Mouse (Mus musculus): ENCODE results near the gene Gm37240. TPM values are rescaled to one million over a fixed set of nuclear protein-coding genes. Genes with fewer than 3 reads are reported as not detected.

Gm37240 gene
- polyA plus RNA-seq, 1 experiment from 2014 or later, result 2.2 TPM

DNA sequence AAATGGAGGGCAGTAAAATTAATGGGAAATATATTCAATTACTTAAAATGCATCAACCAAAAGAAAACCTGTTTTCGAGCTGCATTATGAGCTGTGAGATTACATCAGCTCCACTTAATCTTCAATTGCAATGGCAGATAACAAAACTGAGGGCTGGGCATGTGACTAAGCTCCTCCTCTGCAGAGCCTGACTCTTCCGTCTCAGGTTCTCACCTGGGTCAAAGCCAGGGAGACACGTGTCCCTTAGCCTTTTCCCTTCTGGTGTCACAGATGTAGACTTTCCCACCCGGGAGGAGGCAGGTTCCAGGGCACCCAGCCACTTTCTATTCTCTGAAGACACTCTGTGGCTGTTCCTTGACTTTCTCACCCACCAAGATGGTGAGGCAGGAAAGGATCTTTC, 58.3 kb downstream of the Gm37240 start:
- Histone ChIP-seq H3K4me1 (ENCODE audit: control insufficient read depth, insufficient read depth, low read length) (no peaks in the 10 kb centered on the region), H3K4me3 (ENCODE audit: low read depth, low read length) (no peak overlapping the region), H3K27me3 (ENCODE audit: control insufficient read depth, insufficient read depth, low read length) (no peaks in the 10 kb centered on the region), H3K27ac (replicated peaks; ENCODE audit: low read depth, low read length) (no peak overlapping the region), H3K4me2 (ENCODE audit: low read depth, severe bottlenecking) (no peak overlapping the region), H3K36me3 (ENCODE audit: control insufficient read depth, insufficient read depth, low read length) (no peaks in the 10 kb centered on the region), H3K9me3 (ENCODE audit: control insufficient read depth, low read length) (no peaks in the 10 kb centered on the region), H3K9ac (ENCODE audit: low read length) (no peak overlapping the region)
- DNase-seq (ENCODE audit: low spot score) (no peak), ATAC-seq (ENCODE audit: insufficient number of reproducible peaks, low FRiP score, low TSS enrichment, low read depth) (no peak)
- 64% methylated on average over 4 of the region's 4 CpGs for WGBS

DNA sequence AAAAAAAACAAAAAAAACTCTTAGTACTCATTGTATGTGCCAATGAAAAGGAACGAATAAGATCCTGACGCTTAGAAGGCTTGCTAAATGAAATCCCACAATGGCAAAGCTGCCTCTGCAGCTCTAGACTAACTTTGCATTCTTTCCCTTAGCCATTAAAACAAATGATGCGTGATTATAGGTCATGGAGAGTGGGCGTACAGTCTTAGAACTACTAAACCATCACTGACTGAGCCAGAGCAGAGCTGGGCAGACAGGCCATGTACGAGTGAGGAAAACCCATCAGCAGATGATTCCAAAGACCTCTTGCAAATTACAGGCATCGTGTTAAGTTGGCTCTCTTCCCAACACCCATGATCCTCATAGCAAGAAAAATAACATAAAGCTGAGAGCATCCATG, 59.5 kb downstream of the Gm37240 start:
- H3K27ac ChIP-seq (replicated peaks; ENCODE audit: low read depth, low read length), result no peak overlapping the region
- no peaks in the 10 kb centered on the region for H3K4me1 ChIP-seq (ENCODE audit: control insufficient read depth, insufficient read depth, low read length)
- H3K4me2 ChIP-seq (ENCODE audit: low read depth, severe bottlenecking), result no peak overlapping the region
- H3K9ac ChIP-seq (ENCODE audit: low read length), result no peak overlapping the region
- no peak overlapping the region for H3K4me3 ChIP-seq (ENCODE audit: low read depth, low read length)
- 89% methylated on average over 6 of the region's 6 CpGs for WGBS
- H3K27me3 ChIP-seq (ENCODE audit: control insufficient read depth, insufficient read depth, low read length), result no peaks in the 10 kb centered on the region
- H3K36me3 ChIP-seq (ENCODE audit: control insufficient read depth, insufficient read depth, low read length), result no peaks in the 10 kb centered on the region
- DNase-seq (ENCODE audit: low spot score) (no peak), ATAC-seq (ENCODE audit: insufficient number of reproducible peaks, low FRiP score, low TSS enrichment, low read depth) (no peak)
- H3K9me3 ChIP-seq (ENCODE audit: control insufficient read depth, low read length), result no peaks in the 10 kb centered on the region

DNA sequence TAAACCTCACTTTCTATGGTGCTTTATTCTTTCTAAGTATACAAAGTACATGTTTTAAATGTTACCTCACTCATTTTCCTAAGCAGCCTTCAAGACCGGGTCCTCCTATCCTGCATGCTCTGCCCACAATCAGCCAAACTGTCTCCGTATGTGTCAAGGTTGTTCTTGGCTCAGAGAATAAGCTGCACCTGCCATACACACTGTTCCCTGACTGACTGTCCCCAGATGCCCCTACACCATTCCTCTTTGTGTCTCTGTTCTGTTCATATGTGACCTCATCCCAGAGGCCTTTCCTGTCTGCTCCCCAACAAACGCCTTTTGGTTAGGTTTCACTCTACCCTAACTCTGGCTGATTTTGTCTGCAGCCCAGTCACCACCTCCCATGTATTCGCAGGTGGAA, 60.0 kb downstream of the Gm37240 start:
- no peak overlapping the region for H3K4me2 ChIP-seq (ENCODE audit: low read depth, severe bottlenecking)
- WGBS, result 83% methylated on average over 4 of the region's 4 CpGs
- no peaks in the 10 kb centered on the region for H3K9me3 ChIP-seq (ENCODE audit: control insufficient read depth, low read length)
- no peak for ATAC-seq (ENCODE audit: insufficient number of reproducible peaks, low FRiP score, low TSS enrichment, low read depth)
- H3K27me3 ChIP-seq (ENCODE audit: control insufficient read depth, insufficient read depth, low read length), result no peaks in the 10 kb centered on the region
- no peaks in the 10 kb centered on the region for H3K36me3 ChIP-seq (ENCODE audit: control insufficient read depth, insufficient read depth, low read length)
- H3K9ac ChIP-seq (ENCODE audit: low read length), result no peak overlapping the region
- H3K4me1 ChIP-seq (ENCODE audit: control insufficient read depth, insufficient read depth, low read length), result no peaks in the 10 kb centered on the region
- DNase-seq (ENCODE audit: low spot score), result no peak
- H3K4me3 ChIP-seq (ENCODE audit: low read depth, low read length), result no peak overlapping the region
- no peak overlapping the region for H3K27ac ChIP-seq (replicated peaks; ENCODE audit: low read depth, low read length)

DNA sequence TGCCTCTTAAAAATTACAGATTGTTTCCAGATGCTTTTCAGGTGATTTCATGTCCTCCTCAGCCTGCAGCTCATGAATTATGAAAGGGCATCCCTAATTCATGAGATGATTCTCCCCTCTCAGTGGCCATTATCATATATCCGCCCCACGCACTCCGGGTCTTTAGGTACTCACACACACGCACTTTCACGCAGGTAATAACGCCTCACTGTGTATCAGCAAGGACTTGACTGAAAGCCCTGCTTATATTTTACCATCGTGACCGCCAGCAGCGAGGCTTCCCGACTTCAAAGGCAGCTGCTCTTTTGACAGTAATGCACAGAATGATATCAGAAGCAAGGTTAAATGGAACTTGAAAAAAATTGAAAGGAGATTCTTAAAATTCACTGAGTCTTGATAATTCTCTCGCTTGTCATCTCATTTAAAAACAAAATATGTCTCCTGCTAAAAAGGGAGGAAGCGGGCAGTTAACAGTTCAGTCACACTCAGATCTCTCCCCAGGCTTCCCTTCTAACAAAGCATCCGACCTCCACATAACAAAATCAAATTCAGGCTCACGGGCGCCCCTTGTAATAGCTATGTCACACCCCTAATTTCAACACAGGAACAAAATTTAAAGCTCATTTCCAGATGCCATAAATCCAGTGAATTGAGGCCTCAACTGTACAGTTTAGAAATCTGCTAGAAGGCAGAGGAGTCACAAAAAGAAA, 66.3 kb downstream of the Gm37240 start:
- no peaks in the 10 kb centered on the region for H3K27me3 ChIP-seq (ENCODE audit: control insufficient read depth, insufficient read depth, low read length)
- WGBS, result 61% methylated on average over 15 of the region's 15 CpGs
- no peaks in the 10 kb centered on the region for H3K9me3 ChIP-seq (ENCODE audit: control insufficient read depth, low read length)
- 0 out of 2 replicates have a peak, but pooled peaks cover 2% of the 10 kb centered on the region for H3K4me1 ChIP-seq (ENCODE audit: control insufficient read depth, insufficient read depth, low read length)
- H3K9ac ChIP-seq (ENCODE audit: low read length), result no peak overlapping the region
- H3K4me3 ChIP-seq (ENCODE audit: low read depth, low read length), result no peak overlapping the region
- no peak overlapping the region for H3K4me2 ChIP-seq (ENCODE audit: low read depth, severe bottlenecking)
- no peak overlapping the region for H3K27ac ChIP-seq (replicated peaks; ENCODE audit: low read depth, low read length)
- H3K36me3 ChIP-seq (ENCODE audit: control insufficient read depth, insufficient read depth, low read length), result no peaks in the 10 kb centered on the region
- DNase-seq (ENCODE audit: low spot score), result no peak
- no peak for ATAC-seq (ENCODE audit: insufficient number of reproducible peaks, low FRiP score, low TSS enrichment, low read depth)

DNA sequence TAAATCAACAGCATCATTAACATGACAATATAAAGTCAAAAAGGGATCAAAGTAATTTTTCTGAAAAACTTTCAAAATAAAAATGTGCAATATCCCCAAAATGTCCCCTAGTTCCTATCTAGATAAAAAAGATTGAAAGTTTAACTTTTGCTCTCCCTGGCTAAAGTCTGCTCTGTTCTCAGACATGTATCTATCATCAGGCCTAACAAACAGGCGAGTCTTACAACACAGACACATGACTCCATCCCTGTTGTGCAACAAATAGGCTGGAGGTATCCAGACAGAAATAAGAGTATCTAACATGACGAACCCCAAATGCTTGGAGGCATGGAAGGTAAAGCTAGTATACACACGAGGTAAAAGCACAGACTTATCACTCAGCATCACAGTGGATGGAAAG, 68.0 kb downstream of the Gm37240 start:
- Histone ChIP-seq H3K4me1 (ENCODE audit: control insufficient read depth, insufficient read depth, low read length) (0 out of 2 replicates have a peak, but pooled peaks cover 2% of the 10 kb centered on the region), H3K9me3 (ENCODE audit: control insufficient read depth, low read length) (no peaks in the 10 kb centered on the region), H3K4me3 (ENCODE audit: low read depth, low read length) (no peak overlapping the region), H3K27ac (replicated peaks; ENCODE audit: low read depth, low read length) (no peak overlapping the region), H3K4me2 (ENCODE audit: low read depth, severe bottlenecking) (no peak overlapping the region), H3K27me3 (ENCODE audit: control insufficient read depth, insufficient read depth, low read length) (no peaks in the 10 kb centered on the region), H3K36me3 (ENCODE audit: control insufficient read depth, insufficient read depth, low read length) (no peaks in the 10 kb centered on the region), H3K9ac (ENCODE audit: low read length) (no peak overlapping the region)
- ATAC-seq (ENCODE audit: insufficient number of reproducible peaks, low FRiP score, low TSS enrichment, low read depth) (no peak), DNase-seq (ENCODE audit: low spot score) (no peak)
- 86% methylated on average over 3 of the region's 3 CpGs for WGBS

DNA sequence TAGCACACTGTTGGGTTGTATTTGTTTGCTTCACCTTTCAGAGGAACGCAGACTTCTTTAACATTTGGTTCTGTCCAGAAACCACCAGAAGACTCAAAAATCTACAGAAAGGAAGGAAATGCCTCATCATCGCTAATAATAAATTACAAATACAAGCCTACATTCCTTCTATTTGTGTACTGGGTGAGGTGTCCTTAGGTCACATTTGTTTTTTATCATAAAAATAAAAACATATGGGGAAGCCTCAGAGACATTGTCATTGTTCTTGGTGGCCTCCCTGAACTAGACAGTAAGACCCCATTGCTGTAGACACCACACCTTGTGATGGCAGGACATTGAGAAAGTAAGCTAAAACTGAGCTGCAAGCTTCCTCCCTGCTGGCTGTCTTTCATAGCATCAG, 70.1 kb downstream of the Gm37240 start, which contains the start of gene Fam160a1:
Fam160a1 (minus strand) TSS at position 101 of the 400 bp plus-strand sequence.
- DNase-seq (ENCODE audit: low spot score), result no peak
- Histone ChIP-seq H3K4me2 (ENCODE audit: low read depth, severe bottlenecking) (no peak within 1 kb of the TSS), H3K27me3 (ENCODE audit: control insufficient read depth, insufficient read depth, low read length) (no peaks in the 10 kb centered on the region), H3K9me3 (ENCODE audit: control insufficient read depth, low read length) (no peaks in the 10 kb centered on the region), H3K27ac (replicated peaks; ENCODE audit: low read depth, low read length) (no peak within 1 kb of the TSS), H3K4me1 (ENCODE audit: control insufficient read depth, insufficient read depth, low read length) (0 out of 2 replicates have a peak, but pooled peaks cover 2% of the 10 kb centered on the region), H3K9ac (ENCODE audit: low read length) (no peak within 1 kb of the TSS), H3K36me3 (ENCODE audit: control insufficient read depth, insufficient read depth, low read length) (no peaks in the 10 kb centered on the region), H3K4me3 (ENCODE audit: low read depth, low read length) (no peak within 1 kb of the TSS)
- WGBS, result 93% methylated on average over 2 of the region's 2 CpGs
- no peak for ATAC-seq (ENCODE audit: insufficient number of reproducible peaks, low FRiP score, low TSS enrichment, low read depth)

DNA sequence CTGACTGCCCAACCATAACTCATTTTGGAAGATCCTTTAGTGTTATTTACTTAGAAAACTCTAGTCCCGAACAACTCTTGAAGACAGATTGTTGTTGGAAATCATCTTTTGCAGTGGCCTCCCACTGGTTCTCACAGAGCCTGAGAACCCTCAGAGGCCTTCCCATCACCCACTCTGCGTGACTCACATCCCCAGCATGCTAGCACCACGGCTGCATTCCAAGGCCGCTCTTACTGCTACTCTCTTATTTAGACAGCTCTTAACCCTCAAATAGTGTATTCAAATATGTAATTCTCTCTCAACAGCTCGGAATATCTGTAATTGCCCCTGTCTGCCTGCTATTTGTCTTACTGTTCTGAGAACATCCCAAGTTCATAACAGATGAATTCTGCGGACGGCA, 73.1 kb downstream of the Gm37240 start:
- no peak overlapping the region for H3K4me3 ChIP-seq (ENCODE audit: low read depth, low read length)
- H3K27me3 ChIP-seq (ENCODE audit: control insufficient read depth, insufficient read depth, low read length), result no peaks in the 10 kb centered on the region
- H3K4me1 ChIP-seq (ENCODE audit: control insufficient read depth, insufficient read depth, low read length), result no peaks in the 10 kb centered on the region
- no peak overlapping the region for H3K27ac ChIP-seq (replicated peaks; ENCODE audit: low read depth, low read length)
- 72% methylated on average over 7 of the region's 7 CpGs for WGBS
- H3K36me3 ChIP-seq (ENCODE audit: control insufficient read depth, insufficient read depth, low read length), result no peaks in the 10 kb centered on the region
- ATAC-seq (ENCODE audit: insufficient number of reproducible peaks, low FRiP score, low TSS enrichment, low read depth) (no peak), DNase-seq (ENCODE audit: low spot score) (no peak)
- H3K4me2 ChIP-seq (ENCODE audit: low read depth, severe bottlenecking), result no peak overlapping the region
- no peak overlapping the region for H3K9ac ChIP-seq (ENCODE audit: low read length)
- no peaks in the 10 kb centered on the region for H3K9me3 ChIP-seq (ENCODE audit: control insufficient read depth, low read length)

DNA sequence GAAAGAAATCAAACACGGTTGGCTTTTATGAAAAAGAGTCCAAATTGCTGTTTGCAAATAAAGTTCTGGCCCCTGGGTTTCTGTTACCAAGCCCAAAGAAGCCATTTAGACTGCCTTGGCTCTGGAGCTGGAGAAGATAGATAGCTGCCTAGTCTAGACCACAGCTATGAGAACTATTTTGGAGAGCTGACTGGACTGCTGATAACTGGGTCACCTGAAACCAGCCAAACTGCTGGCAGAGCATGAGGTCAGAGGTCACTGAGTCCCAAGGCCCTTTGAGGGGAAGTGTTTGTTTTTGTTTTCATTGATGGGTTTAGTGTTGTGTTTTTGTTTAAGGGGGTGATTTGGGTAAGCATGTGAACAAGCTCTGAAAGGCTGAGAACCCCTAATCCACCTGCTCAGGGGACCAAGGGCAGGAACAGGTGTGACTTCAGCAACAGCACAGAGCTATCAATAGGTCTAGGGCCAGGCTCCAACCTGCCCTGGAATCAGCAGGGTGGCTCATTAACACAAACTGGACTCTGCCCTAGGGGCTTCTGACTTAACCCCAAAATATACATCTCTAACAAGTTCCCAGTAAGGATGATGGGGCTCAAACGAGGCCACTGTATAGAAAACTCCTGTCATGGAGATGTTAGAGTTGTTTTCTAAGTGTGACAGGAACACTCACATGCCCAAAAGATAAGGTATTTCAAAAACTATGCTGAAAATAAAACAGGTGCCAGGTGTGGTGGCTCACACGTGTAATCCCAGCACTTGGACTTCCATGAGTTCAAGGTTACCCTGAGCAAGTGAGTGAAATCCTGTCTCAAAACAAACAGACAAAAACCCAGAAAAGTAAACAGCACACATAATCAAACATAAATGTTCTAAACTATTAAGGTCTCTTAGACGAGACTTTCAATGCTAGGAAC, 74.0 kb downstream of the Gm37240 start:
- 52% methylated on average over 4 of the region's 4 CpGs for WGBS
- Histone ChIP-seq H3K4me1 (ENCODE audit: control insufficient read depth, insufficient read depth, low read length) (no peaks in the 10 kb centered on the region), H3K36me3 (ENCODE audit: control insufficient read depth, insufficient read depth, low read length) (no peaks in the 10 kb centered on the region), H3K4me2 (ENCODE audit: low read depth, severe bottlenecking) (no peak overlapping the region), H3K4me3 (ENCODE audit: low read depth, low read length) (no peak overlapping the region), H3K27me3 (ENCODE audit: control insufficient read depth, insufficient read depth, low read length) (no peaks in the 10 kb centered on the region), H3K27ac (replicated peaks; ENCODE audit: low read depth, low read length) (no peak overlapping the region), H3K9ac (ENCODE audit: low read length) (no peak overlapping the region), H3K9me3 (ENCODE audit: control insufficient read depth, low read length) (no peaks in the 10 kb centered on the region)
- DNase-seq (ENCODE audit: low spot score), result no peak
- no peak for ATAC-seq (ENCODE audit: insufficient number of reproducible peaks, low FRiP score, low TSS enrichment, low read depth)

All from limb, embryonic 11.5 days (tissue).